Mouse (Mus musculus) testis, adult 2 months (tissue): ENCODE measurements around the gene Prps2.

Experiments used
- CTCF ChIP-seq: fragments of 200-500 bp; IDR thresholded peaks from 2 replicates; pipeline ENCODE4 v1.5.1; 2012; ENCODE audit warnings: low read depth, mild to moderate bottlenecking, inconsistent platforms, low read length, moderate library complexity; ENCODE audit not compliant: control insufficient read depth, insufficient read depth, insufficient replicate concordance
- POLR2A ChIP-seq: fragments of 200-500 bp; IDR thresholded peaks from 2 replicates; pipeline ENCODE4 v1.6.1; 2012; ENCODE audit warnings: low read depth, mild to moderate bottlenecking, inconsistent platforms, low read length, moderate library complexity; ENCODE audit not compliant: control insufficient read depth

- TF ChIP-seq CTCF, result no peak
- no peak for TF ChIP-seq POLR2A
These were observed 58.8 kb downstream of the Prps2 start for GRCm38 (mm10) chrX:167323742-167324141.
